Mouse (Mus musculus): ENCODE measurements around the gene Tmcc1. TPM values are rescaled to one million over a fixed set of nuclear protein-coding genes. Genes with fewer than 3 reads are reported as not detected.

Tmcc1 gene
- polyA plus RNA-seq, 1 experiment from 2014 or later = 11.1 TPM

DNA sequence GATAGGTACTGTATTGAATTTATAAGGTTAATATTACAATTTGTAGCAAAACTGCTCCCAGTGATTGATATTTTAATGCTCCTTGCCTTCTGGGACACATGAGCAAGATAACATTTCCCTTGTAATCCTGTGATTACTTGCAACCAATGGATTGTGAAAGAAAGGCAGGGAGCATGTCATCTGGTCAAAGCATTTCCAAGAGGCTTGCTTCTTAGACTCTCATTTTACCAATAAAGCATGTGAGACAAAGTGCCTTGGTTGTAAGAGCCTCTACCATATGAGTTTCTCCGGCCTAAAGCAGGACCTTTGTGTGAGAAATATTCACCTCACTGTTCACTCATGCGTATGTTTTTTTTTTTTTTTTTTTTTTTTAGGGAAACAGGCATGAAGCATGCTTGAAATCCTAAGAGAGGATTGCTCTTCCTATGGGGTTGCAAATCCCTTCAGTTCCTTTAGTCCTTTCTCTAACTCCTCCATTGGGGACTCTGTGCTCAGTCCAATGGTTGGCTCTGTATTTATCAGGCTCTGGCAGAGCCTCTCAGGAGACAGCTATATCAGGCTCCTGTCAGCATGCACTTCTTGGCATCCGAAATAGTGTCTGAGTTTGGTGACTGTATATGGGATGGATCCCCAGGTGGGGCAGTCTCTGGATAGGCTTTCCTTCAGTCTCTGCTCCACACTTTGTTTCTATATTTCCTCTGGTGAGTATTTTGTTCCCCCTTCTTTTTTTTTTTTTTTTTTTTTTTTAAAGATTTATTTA lies 134.6 kb downstream of the Tmcc1 start:
- Histone ChIP-seq H3K4me3 (ENCODE audit: low read depth, low read length) (no peak overlapping the region), H3K36me3 (ENCODE audit: control insufficient read depth, insufficient read depth, low read length) (no peaks in the 10 kb centered on the region), H3K9ac (ENCODE audit: low read depth, low read length) (no peak overlapping the region), H3K4me2 (ENCODE audit: low read depth, low read length) (no peak overlapping the region), H3K27me3 (replicated peaks; ENCODE audit: control insufficient read depth, insufficient read depth, low read length) (no peaks in the 10 kb centered on the region), H3K4me1 (ENCODE audit: control insufficient read depth, insufficient read depth, low read length) (no peaks in the 10 kb centered on the region), H3K9me3 (ENCODE audit: control insufficient read depth, low read length) (no peaks in the 10 kb centered on the region), H3K27ac (replicated peaks; ENCODE audit: low read depth, low read length) (no peak overlapping the region)
- ATAC-seq (ENCODE audit: low read depth) (no peak), DNase-seq (ENCODE audit: low spot score) (no peak)
- 87% methylated on average over 3 of the region's 3 CpGs for WGBS

DNA sequence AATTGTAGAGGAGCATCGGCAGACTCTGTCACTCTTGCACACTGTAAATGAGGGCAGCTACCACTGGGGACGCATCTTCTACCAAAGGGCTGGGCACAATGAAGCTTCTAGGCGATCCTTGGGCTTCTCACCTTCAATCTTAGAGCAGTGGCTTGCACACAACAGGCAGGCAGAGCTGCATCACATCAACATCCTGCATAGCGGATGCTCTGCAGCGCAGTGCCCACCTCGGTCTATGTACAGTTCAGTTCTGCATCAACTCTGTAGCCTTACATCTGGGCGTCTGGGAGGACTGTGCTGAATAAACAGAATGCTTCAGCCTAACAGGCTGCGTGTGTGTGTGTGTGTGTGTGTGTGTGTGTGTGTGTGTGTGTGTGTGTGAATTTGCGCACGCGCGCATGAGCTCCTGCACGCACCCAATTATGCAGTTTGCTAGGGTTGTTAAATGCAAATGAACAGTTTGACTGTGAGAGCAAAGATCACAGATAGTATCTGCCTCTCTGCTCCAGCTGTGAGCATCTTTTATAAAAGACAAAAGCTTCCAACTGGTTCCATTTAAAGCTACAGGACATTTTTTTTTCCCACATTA lies 136.5 kb downstream of the Tmcc1 start:
- no peak overlapping the region for H3K4me3 ChIP-seq (ENCODE audit: low read depth, low read length)
- ATAC-seq (ENCODE audit: low read depth) = peak; percentile 41; the same call in 1 of the 2 replicates
- no peaks in the 10 kb centered on the region for H3K4me1 ChIP-seq (ENCODE audit: control insufficient read depth, insufficient read depth, low read length)
- peak; percentile 18 for DNase-seq (ENCODE audit: low spot score)
- H3K36me3 ChIP-seq (ENCODE audit: control insufficient read depth, insufficient read depth, low read length) = no peaks in the 10 kb centered on the region
- H3K9me3 ChIP-seq (ENCODE audit: control insufficient read depth, low read length) = no peaks in the 10 kb centered on the region
- peak overlapping the region; percentile 26 for H3K4me2 ChIP-seq (ENCODE audit: low read depth, low read length)
- no peak overlapping the region for H3K9ac ChIP-seq (ENCODE audit: low read depth, low read length)
- H3K27ac ChIP-seq (replicated peaks; ENCODE audit: low read depth, low read length) = no peak overlapping the region
- H3K27me3 ChIP-seq (replicated peaks; ENCODE audit: control insufficient read depth, insufficient read depth, low read length) = no peaks in the 10 kb centered on the region
- 36% methylated on average over 13 of the region's 13 CpGs for WGBS

DNA sequence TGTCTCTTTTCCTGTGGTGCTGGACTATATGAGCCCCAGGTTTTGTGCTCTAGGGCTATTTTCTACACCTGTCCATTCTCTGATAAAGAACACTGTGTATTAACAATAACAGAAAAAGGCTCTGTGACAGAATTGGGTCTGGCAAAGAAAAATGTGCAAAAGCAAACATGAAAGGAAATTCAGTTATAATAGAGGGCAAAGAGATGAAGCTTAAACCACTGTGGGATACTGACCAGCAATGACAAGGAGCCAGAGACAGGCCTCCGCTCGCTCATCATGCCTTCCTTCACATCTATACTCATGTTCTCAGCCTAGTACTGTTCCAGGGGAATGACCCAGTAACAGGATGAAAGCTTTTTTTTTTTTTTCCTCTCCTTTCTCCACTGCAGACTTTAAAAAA lies 137.5 kb downstream of the Tmcc1 start:
- no peaks in the 10 kb centered on the region for H3K4me1 ChIP-seq (ENCODE audit: control insufficient read depth, insufficient read depth, low read length)
- 81% methylated on average over 2 of the region's 2 CpGs for WGBS
- H3K27me3 ChIP-seq (replicated peaks; ENCODE audit: control insufficient read depth, insufficient read depth, low read length) = no peaks in the 10 kb centered on the region
- no peaks in the 10 kb centered on the region for H3K36me3 ChIP-seq (ENCODE audit: control insufficient read depth, insufficient read depth, low read length)
- no peak overlapping the region for H3K4me2 ChIP-seq (ENCODE audit: low read depth, low read length)
- no peak for DNase-seq (ENCODE audit: low spot score)
- H3K27ac ChIP-seq (replicated peaks; ENCODE audit: low read depth, low read length) = no peak overlapping the region
- no peak overlapping the region for H3K4me3 ChIP-seq (ENCODE audit: low read depth, low read length)
- H3K9me3 ChIP-seq (ENCODE audit: control insufficient read depth, low read length) = no peaks in the 10 kb centered on the region
- H3K9ac ChIP-seq (ENCODE audit: low read depth, low read length) = no peak overlapping the region
- no peak for ATAC-seq (ENCODE audit: low read depth)

DNA sequence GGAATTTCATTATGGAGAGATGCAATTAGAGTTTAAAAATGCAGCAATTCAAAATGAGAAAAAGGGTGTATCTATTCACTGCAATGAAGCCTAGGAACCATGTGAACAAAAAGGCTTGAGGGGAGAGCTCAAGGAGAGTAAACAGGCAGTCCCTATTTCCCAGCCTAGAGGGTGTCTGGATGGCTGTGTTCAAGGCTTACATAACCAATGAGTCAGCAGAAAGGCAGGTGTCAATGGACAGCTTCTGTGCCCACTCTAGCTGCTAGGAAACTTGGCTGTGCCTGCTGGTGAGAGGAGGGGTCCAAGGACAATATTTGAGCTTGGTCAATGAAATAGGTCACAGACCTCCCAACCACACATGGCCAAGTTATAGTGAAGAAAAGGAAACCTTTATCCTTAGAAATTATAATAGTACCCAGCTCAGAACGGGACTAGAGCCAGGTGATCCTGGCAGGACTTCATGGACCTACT lies 138.2 kb downstream of the Tmcc1 start:
- DNase-seq (ENCODE audit: low spot score) (no peak), ATAC-seq (ENCODE audit: low read depth) (no peak)
- H3K4me2 ChIP-seq (ENCODE audit: low read depth, low read length) = no peak overlapping the region
- H3K9ac ChIP-seq (ENCODE audit: low read depth, low read length) = no peak overlapping the region
- H3K4me3 ChIP-seq (ENCODE audit: low read depth, low read length) = no peak overlapping the region
- H3K36me3 ChIP-seq (ENCODE audit: control insufficient read depth, insufficient read depth, low read length) = no peaks in the 10 kb centered on the region
- H3K27ac ChIP-seq (replicated peaks; ENCODE audit: low read depth, low read length) = no peak overlapping the region
- H3K4me1 ChIP-seq (ENCODE audit: control insufficient read depth, insufficient read depth, low read length) = no peaks in the 10 kb centered on the region
- 81% methylated on average over 1 of the region's 1 CpGs for WGBS
- H3K9me3 ChIP-seq (ENCODE audit: control insufficient read depth, low read length) = no peaks in the 10 kb centered on the region
- H3K27me3 ChIP-seq (replicated peaks; ENCODE audit: control insufficient read depth, insufficient read depth, low read length) = no peaks in the 10 kb centered on the region

DNA sequence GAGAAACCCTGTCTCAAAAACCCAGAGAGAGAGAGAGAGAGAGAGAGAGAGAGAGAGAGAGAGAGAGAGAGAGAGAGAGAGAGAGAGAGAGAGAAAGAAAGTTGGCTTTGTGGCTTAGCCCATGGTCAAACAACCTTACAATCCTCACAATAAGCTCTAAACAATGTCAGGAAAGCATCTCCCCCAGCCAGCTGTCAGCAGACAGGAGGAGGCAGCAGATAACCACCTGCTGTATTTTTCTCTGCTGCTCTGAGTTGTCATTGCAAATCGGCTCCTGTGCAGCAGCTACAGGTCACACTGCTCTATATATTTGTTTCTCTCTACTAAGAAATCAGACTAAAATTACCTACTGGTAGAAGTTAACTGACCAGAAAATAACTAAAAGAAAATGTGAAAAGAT lies 145.4 kb downstream of the Tmcc1 start:
- peaks cover 5% of the 10 kb centered on the region for H3K36me3 ChIP-seq (ENCODE audit: control insufficient read depth, insufficient read depth, low read length)
- H3K27me3 ChIP-seq (replicated peaks; ENCODE audit: control insufficient read depth, insufficient read depth, low read length) = no peaks in the 10 kb centered on the region
- DNase-seq (ENCODE audit: low spot score) (no peak), ATAC-seq (ENCODE audit: low read depth) (no peak)
- no peak overlapping the region for H3K4me2 ChIP-seq (ENCODE audit: low read depth, low read length)
- H3K4me1 ChIP-seq (ENCODE audit: control insufficient read depth, insufficient read depth, low read length) = no peaks in the 10 kb centered on the region
- no peak overlapping the region for H3K27ac ChIP-seq (replicated peaks; ENCODE audit: low read depth, low read length)
- no peak overlapping the region for H3K9ac ChIP-seq (ENCODE audit: low read depth, low read length)
- WGBS = 63% methylated on average over 1 of the region's 1 CpGs
- H3K4me3 ChIP-seq (ENCODE audit: low read depth, low read length) = no peak overlapping the region
- peaks cover under 1% of the 10 kb centered on the region; the same call in 1 of the 2 replicates for H3K9me3 ChIP-seq (ENCODE audit: control insufficient read depth, low read length)

DNA sequence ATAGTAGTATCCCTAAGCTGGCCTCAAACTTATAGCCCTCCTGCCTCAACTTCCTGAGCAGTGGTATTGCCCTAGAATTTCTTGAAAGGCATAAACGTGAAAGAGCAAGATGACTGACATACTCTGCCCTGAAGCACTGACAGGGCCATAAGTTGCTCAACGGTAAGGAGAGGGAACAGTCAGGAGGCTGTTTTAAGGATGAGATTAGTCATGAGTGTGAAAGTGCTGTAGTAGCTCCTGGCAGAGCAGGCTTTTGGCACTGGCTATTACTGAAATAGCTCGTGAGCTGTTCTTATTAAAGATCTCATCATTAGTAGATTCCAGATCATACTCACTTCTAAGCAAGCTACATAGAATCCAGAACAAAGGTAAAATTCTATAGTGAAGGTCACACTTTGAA lies 145.9 kb downstream of the Tmcc1 start:
- no peak overlapping the region for H3K4me2 ChIP-seq (ENCODE audit: low read depth, low read length)

DNA sequence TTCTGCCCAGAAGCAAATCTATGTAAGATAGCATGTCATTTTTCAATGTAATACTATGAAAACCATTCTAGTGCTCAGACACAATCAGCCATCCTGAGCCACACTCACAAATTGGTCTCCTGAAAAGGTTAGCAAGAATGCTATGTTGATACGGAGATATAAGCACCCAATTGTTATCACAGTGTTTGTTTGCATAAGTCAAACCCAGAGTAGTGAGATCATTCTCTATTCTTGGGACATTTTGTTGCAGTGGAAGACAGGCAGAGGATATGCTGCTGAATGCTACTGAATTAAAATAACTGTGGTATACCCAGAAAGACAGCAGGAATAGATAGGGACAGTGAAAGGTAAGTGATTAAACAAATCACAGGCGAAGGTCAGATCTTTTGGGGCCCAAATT lies 149.2 kb downstream of the Tmcc1 start:
- ATAC-seq (ENCODE audit: low read depth) (no peak), DNase-seq (ENCODE audit: low spot score) (no peak)
- no peak overlapping the region for H3K27ac ChIP-seq (replicated peaks; ENCODE audit: low read depth, low read length)
- no peak overlapping the region for H3K4me3 ChIP-seq (ENCODE audit: low read depth, low read length)
- no peaks in the 10 kb centered on the region for H3K4me1 ChIP-seq (ENCODE audit: control insufficient read depth, insufficient read depth, low read length)
- no peak overlapping the region for H3K4me2 ChIP-seq (ENCODE audit: low read depth, low read length)
- H3K36me3 ChIP-seq (ENCODE audit: control insufficient read depth, insufficient read depth, low read length) = peaks cover 11% of the 10 kb centered on the region
- peaks cover 4% of the 10 kb centered on the region; the same call in 1 of the 2 replicates for H3K9me3 ChIP-seq (ENCODE audit: control insufficient read depth, low read length)
- no peak overlapping the region for H3K9ac ChIP-seq (ENCODE audit: low read depth, low read length)
- WGBS = 73% methylated on average over 2 of the region's 2 CpGs
- no peaks in the 10 kb centered on the region for H3K27me3 ChIP-seq (replicated peaks; ENCODE audit: control insufficient read depth, insufficient read depth, low read length)

More for the DNA sequence above, 145.9 kb downstream of the Tmcc1 start:
- H3K9ac ChIP-seq (ENCODE audit: low read depth, low read length) = no peak overlapping the region
- H3K9me3 ChIP-seq (ENCODE audit: control insufficient read depth, low read length) = peaks cover 4% of the 10 kb centered on the region; the same call in 1 of the 2 replicates
- no peak overlapping the region for H3K4me3 ChIP-seq (ENCODE audit: low read depth, low read length)
- 67% methylated on average over 3 of the region's 3 CpGs for WGBS
- H3K27ac ChIP-seq (replicated peaks; ENCODE audit: low read depth, low read length) = no peak overlapping the region
- DNase-seq (ENCODE audit: low spot score) = no peak
- ATAC-seq (ENCODE audit: low read depth) = no peak
- H3K36me3 ChIP-seq (ENCODE audit: control insufficient read depth, insufficient read depth, low read length) = peaks cover 10% of the 10 kb centered on the region
- H3K27me3 ChIP-seq (replicated peaks; ENCODE audit: control insufficient read depth, insufficient read depth, low read length) = no peaks in the 10 kb centered on the region
- H3K4me1 ChIP-seq (ENCODE audit: control insufficient read depth, insufficient read depth, low read length) = no peaks in the 10 kb centered on the region

DNA sequence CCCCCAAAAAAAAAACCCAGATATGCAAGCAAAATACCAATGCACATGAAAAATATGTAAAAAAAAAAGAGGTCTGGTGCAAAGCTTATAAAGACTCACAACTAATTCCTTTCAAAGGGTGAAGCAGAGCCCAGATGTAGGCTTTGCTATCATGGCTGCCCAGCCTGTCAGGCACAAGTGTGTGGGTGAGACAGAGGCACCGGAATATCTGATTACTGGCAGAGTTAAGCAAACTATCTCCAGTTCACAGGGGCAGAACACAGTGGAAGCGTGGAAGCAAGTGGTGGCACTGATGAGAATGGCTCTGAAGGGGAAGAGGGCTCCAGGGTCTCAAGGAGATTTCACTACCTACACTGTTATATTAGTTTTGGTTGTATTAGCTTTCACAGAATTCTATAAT lies 155.1 kb downstream of the Tmcc1 start:
- no peak overlapping the region for H3K4me3 ChIP-seq (ENCODE audit: low read depth, low read length)
- DNase-seq (ENCODE audit: low spot score) (no peak), ATAC-seq (ENCODE audit: low read depth) (no peak)
- peaks cover 4% of the 10 kb centered on the region; the same call in 1 of the 2 replicates for H3K9me3 ChIP-seq (ENCODE audit: control insufficient read depth, low read length)
- 84% methylated on average over 2 of the region's 2 CpGs for WGBS
- peaks cover 15% of the 10 kb centered on the region for H3K36me3 ChIP-seq (ENCODE audit: control insufficient read depth, insufficient read depth, low read length)
- no peak overlapping the region for H3K4me2 ChIP-seq (ENCODE audit: low read depth, low read length)
- no peaks in the 10 kb centered on the region for H3K4me1 ChIP-seq (ENCODE audit: control insufficient read depth, insufficient read depth, low read length)
- no peak overlapping the region for H3K27ac ChIP-seq (replicated peaks; ENCODE audit: low read depth, low read length)
- H3K9ac ChIP-seq (ENCODE audit: low read depth, low read length) = no peak overlapping the region
- H3K27me3 ChIP-seq (replicated peaks; ENCODE audit: control insufficient read depth, insufficient read depth, low read length) = no peaks in the 10 kb centered on the region

All from embryonic facial prominence, embryonic 14.5 days (tissue).